Mouse (Mus musculus): ENCODE data around the gene Patl2. TPM values are rescaled to one million over a fixed set of nuclear protein-coding genes. Genes with fewer than 3 reads are reported as not detected.

The Patl2 gene
- polyA plus RNA-seq, 1 experiment from 2014 or later: not detected

GRCm38 (mm10) chr2:122186751-122187150 lies 762 bp upstream of the Patl2 start:
- H3K4me1 ChIP-seq (replicated peaks; ENCODE audit: control insufficient read depth, insufficient read depth, low read length): no peaks in the 10 kb centered on the region
- WGBS: 96% methylated on average over 3 of the region's 3 CpGs
- no peak for ATAC-seq (ENCODE audit: low FRiP score)

GRCm38 (mm10) chr2:122185086-122185485 lies 903 bp downstream of the Patl2 start:
- DNase-seq (ENCODE audit: low spot score): no peak
- H3K9ac ChIP-seq: no peak overlapping the region
- H3K4me1 ChIP-seq (replicated peaks; ENCODE audit: control insufficient read depth, insufficient read depth, low read length): no peaks in the 10 kb centered on the region
- H3K36me3 ChIP-seq (replicated peaks; ENCODE audit: control insufficient read depth, insufficient read depth): no peaks in the 10 kb centered on the region
- H3K9me3 ChIP-seq (ENCODE audit: control insufficient read depth, low read length): no peaks in the 10 kb centered on the region
- WGBS: 83% methylated on average over 4 of the region's 4 CpGs
- H3K27ac ChIP-seq: no peak overlapping the region
- no peak overlapping the region for H3K4me2 ChIP-seq (replicated peaks)
- no peaks in the 10 kb centered on the region for H3K27me3 ChIP-seq (ENCODE audit: control insufficient read depth, insufficient read depth, low read length)
- no peak for ATAC-seq (ENCODE audit: low FRiP score)
- no peak overlapping the region for H3K4me3 ChIP-seq (replicated peaks; ENCODE audit: low read length)

More at GRCm38 (mm10) chr2:122186751-122187150, 762 bp upstream of the Patl2 start:
- no peak overlapping the region for H3K27ac ChIP-seq
- no peaks in the 10 kb centered on the region for H3K27me3 ChIP-seq (ENCODE audit: control insufficient read depth, insufficient read depth, low read length)
- no peaks in the 10 kb centered on the region for H3K9me3 ChIP-seq (ENCODE audit: control insufficient read depth, low read length)
- no peak overlapping the region for H3K4me2 ChIP-seq (replicated peaks)
- H3K36me3 ChIP-seq (replicated peaks; ENCODE audit: control insufficient read depth, insufficient read depth): no peaks in the 10 kb centered on the region
- no peak overlapping the region for H3K4me3 ChIP-seq (replicated peaks; ENCODE audit: low read length)
- no peak overlapping the region for H3K9ac ChIP-seq
- DNase-seq (ENCODE audit: low spot score): no peak

- WGBS: 79% methylated on average over 8 of the region's 8 CpGs
- Histone ChIP-seq H3K27me3 (ENCODE audit: control insufficient read depth, insufficient read depth, low read length) (no peaks in the 10 kb centered on the region), H3K27ac (no peak overlapping the region), H3K4me2 (replicated peaks) (no peak overlapping the region), H3K4me1 (replicated peaks; ENCODE audit: control insufficient read depth, insufficient read depth, low read length) (no peaks in the 10 kb centered on the region), H3K4me3 (replicated peaks; ENCODE audit: low read length) (no peak overlapping the region), H3K9ac (no peak overlapping the region), H3K36me3 (replicated peaks; ENCODE audit: control insufficient read depth, insufficient read depth) (no peaks in the 10 kb centered on the region), H3K9me3 (ENCODE audit: control insufficient read depth, low read length) (no peaks in the 10 kb centered on the region)
- DNase-seq (ENCODE audit: low spot score) (no peak), ATAC-seq (ENCODE audit: low FRiP score) (no peak)
These were observed 5.8 kb downstream of the Patl2 start for GRCm38 (mm10) chr2:122180051-122180822.

GRCm38 (mm10) chr2:122172188-122172587 lies 13.8 kb downstream of the Patl2 start:
- 96% methylated on average over 2 of the region's 2 CpGs for WGBS

GRCm38 (mm10) chr2:122171292-122171691 lies 14.7 kb downstream of the Patl2 start:
- H3K9me3 ChIP-seq (ENCODE audit: control insufficient read depth, low read length): no peaks in the 10 kb centered on the region
- 87% methylated on average over 6 of the region's 6 CpGs for WGBS

More at GRCm38 (mm10) chr2:122172188-122172587, 13.8 kb downstream of the Patl2 start:
- Histone ChIP-seq H3K4me1 (replicated peaks; ENCODE audit: control insufficient read depth, insufficient read depth, low read length) (no peaks in the 10 kb centered on the region), H3K9me3 (ENCODE audit: control insufficient read depth, low read length) (no peaks in the 10 kb centered on the region), H3K9ac (no peak overlapping the region), H3K4me2 (replicated peaks) (no peak overlapping the region), H3K36me3 (replicated peaks; ENCODE audit: control insufficient read depth, insufficient read depth) (no peaks in the 10 kb centered on the region), H3K4me3 (replicated peaks; ENCODE audit: low read length) (no peak overlapping the region), H3K27ac (no peak overlapping the region), H3K27me3 (ENCODE audit: control insufficient read depth, insufficient read depth, low read length) (no peaks in the 10 kb centered on the region)
- DNase-seq (ENCODE audit: low spot score) (peak; percentile 25), ATAC-seq (ENCODE audit: low FRiP score) (no peak)

GRCm38 (mm10) chr2:122164293-122164692 lies 21.7 kb downstream of the Patl2 start:
- 85% methylated on average over 11 of the region's 11 CpGs for WGBS
- Histone ChIP-seq H3K27me3 (ENCODE audit: control insufficient read depth, insufficient read depth, low read length) (no peaks in the 10 kb centered on the region), H3K36me3 (replicated peaks; ENCODE audit: control insufficient read depth, insufficient read depth) (no peaks in the 10 kb centered on the region), H3K4me2 (replicated peaks) (no peak overlapping the region), H3K4me3 (replicated peaks; ENCODE audit: low read length) (no peak overlapping the region), H3K27ac (no peak overlapping the region), H3K9ac (no peak overlapping the region), H3K9me3 (ENCODE audit: control insufficient read depth, low read length) (no peaks in the 10 kb centered on the region), H3K4me1 (replicated peaks; ENCODE audit: control insufficient read depth, insufficient read depth, low read length) (no peaks in the 10 kb centered on the region)
- no peak for DNase-seq (ENCODE audit: low spot score)
- ATAC-seq (ENCODE audit: low FRiP score): no peak

More at GRCm38 (mm10) chr2:122171292-122171691, 14.7 kb downstream of the Patl2 start:
- Histone ChIP-seq H3K36me3 (replicated peaks; ENCODE audit: control insufficient read depth, insufficient read depth) (no peaks in the 10 kb centered on the region), H3K27ac (no peak overlapping the region), H3K4me3 (replicated peaks; ENCODE audit: low read length) (no peak overlapping the region), H3K9ac (no peak overlapping the region), H3K4me1 (replicated peaks; ENCODE audit: control insufficient read depth, insufficient read depth, low read length) (no peaks in the 10 kb centered on the region), H3K27me3 (ENCODE audit: control insufficient read depth, insufficient read depth, low read length) (no peaks in the 10 kb centered on the region), H3K4me2 (replicated peaks) (no peak overlapping the region)
- ATAC-seq (ENCODE audit: low FRiP score): no peak
- no peak for DNase-seq (ENCODE audit: low spot score)

- Histone ChIP-seq H3K4me1 (replicated peaks; ENCODE audit: control insufficient read depth, insufficient read depth, low read length) (no peaks in the 10 kb centered on the region), H3K4me2 (replicated peaks) (no peak overlapping the region), H3K27ac (no peak overlapping the region), H3K36me3 (replicated peaks; ENCODE audit: control insufficient read depth, insufficient read depth) (no peaks in the 10 kb centered on the region), H3K9ac (no peak overlapping the region), H3K4me3 (replicated peaks; ENCODE audit: low read length) (no peak overlapping the region), H3K27me3 (ENCODE audit: control insufficient read depth, insufficient read depth, low read length) (no peaks in the 10 kb centered on the region), H3K9me3 (ENCODE audit: control insufficient read depth, low read length) (no peaks in the 10 kb centered on the region)
- WGBS: 84% methylated on average over 13 of the region's 13 CpGs
- no peak for DNase-seq (ENCODE audit: low spot score)
- no peak for ATAC-seq (ENCODE audit: low FRiP score)
These were observed 22.4 kb downstream of the Patl2 start for GRCm38 (mm10) chr2:122163430-122164195.

- Histone ChIP-seq H3K27me3 (ENCODE audit: control insufficient read depth, insufficient read depth, low read length) (no peaks in the 10 kb centered on the region), H3K4me2 (replicated peaks) (no peak overlapping the region), H3K27ac (no peak overlapping the region), H3K4me1 (replicated peaks; ENCODE audit: control insufficient read depth, insufficient read depth, low read length) (no peaks in the 10 kb centered on the region), H3K9ac (no peak overlapping the region), H3K36me3 (replicated peaks; ENCODE audit: control insufficient read depth, insufficient read depth) (no peaks in the 10 kb centered on the region), H3K9me3 (ENCODE audit: control insufficient read depth, low read length) (no peaks in the 10 kb centered on the region), H3K4me3 (replicated peaks; ENCODE audit: low read length) (no peak overlapping the region)
- DNase-seq (ENCODE audit: low spot score) (no peak), ATAC-seq (ENCODE audit: low FRiP score) (no peak)
- 80% methylated on average over 2 of the region's 2 CpGs for WGBS
These were observed 23.5 kb downstream of the Patl2 start for GRCm38 (mm10) chr2:122162529-122162928.

- H3K4me3 ChIP-seq (replicated peaks; ENCODE audit: low read length): no peak overlapping the region
- no peak overlapping the region for H3K4me2 ChIP-seq (replicated peaks)
- no peak overlapping the region for H3K9ac ChIP-seq
- no peak overlapping the region for H3K27ac ChIP-seq
- no peaks in the 10 kb centered on the region for H3K4me1 ChIP-seq (replicated peaks; ENCODE audit: control insufficient read depth, insufficient read depth, low read length)
- DNase-seq (ENCODE audit: low spot score) (no peak), ATAC-seq (ENCODE audit: low FRiP score) (no peak)
- H3K27me3 ChIP-seq (ENCODE audit: control insufficient read depth, insufficient read depth, low read length): no peaks in the 10 kb centered on the region
- WGBS: 29% methylated on average over 4 of the region's 4 CpGs
- no peaks in the 10 kb centered on the region for H3K9me3 ChIP-seq (ENCODE audit: control insufficient read depth, low read length)
- no peaks in the 10 kb centered on the region for H3K36me3 ChIP-seq (replicated peaks; ENCODE audit: control insufficient read depth, insufficient read depth)
These were observed 24.4 kb downstream of the Patl2 start for GRCm38 (mm10) chr2:122161542-122161941.

Measured in hindbrain, embryonic 14.5 days (tissue).